Mouse (Mus musculus) erythroblast, adult 5-6 weeks (primary cell): ENCODE data around the gene Fzr1. TPM values are rescaled to one million over a fixed set of nuclear protein-coding genes. Genes with fewer than 3 reads are reported as not detected.
A peak's percentile ranks its signal among the peaks of the same experiment; 100 is the strongest.

ENCODE experiments used
- ATAC-seq: replicated peaks from 2 replicates; pipeline ENCODE4 v1.8.0; 2016; ENCODE audit warnings: moderate number of reproducible peaks, mild to moderate bottlenecking, moderate TSS enrichment, inconsistent platforms; ENCODE audit not compliant: poor library complexity, low FRiP score, severe bottlenecking
- total RNA-seq, 2 experiments: library from RNA; stranded (forward) in 1 of 2; stranded (reverse) in 1 of 2; fragments of 150-400 nt in 1 of 2; fragments of 200-764, 138-1000 nt in 1 of 2; gene quantifications; 2 replicates each; pipeline versions ENCODE4 v1.2.3 to v1.2.4; 2015 to 2017; ENCODE audit warnings: low replicate concordance in 2 of 2

The Fzr1 gene
- total RNA-seq, 2 experiments from 2014 or later, result 286 to 486 TPM

GRCm38 (mm10) chr10:81363436-81364346, 14.6 kb downstream of the Fzr1 start:
- ATAC-seq, result no peak

GRCm38 (mm10) chr10:81362336-81362949, 15.9 kb downstream of the Fzr1 start:
- ATAC-seq, result peak; percentile 60

- ATAC-seq, result no peak
These were observed 17.6 kb downstream of the Fzr1 start for GRCm38 (mm10) chr10:81360721-81361120.

GRCm38 (mm10) chr10:81358841-81359240, 19.5 kb downstream of the Fzr1 start:
- no peak for ATAC-seq

- no peak for ATAC-seq
These were observed 20.1 kb downstream of the Fzr1 start for GRCm38 (mm10) chr10:81358209-81358608.

GRCm38 (mm10) chr10:81356991-81357844, 21.1 kb downstream of the Fzr1 start, which contains the start of gene Mfsd12:
TSS of gene Mfsd12 (plus strand) at chr10:81357491.
- ATAC-seq, result peak; percentile 76

GRCm38 (mm10) chr10:81356352-81356990, 21.8 kb downstream of the Fzr1 start:
- no peak for ATAC-seq

GRCm38 (mm10) chr10:81355533-81355932, 22.8 kb downstream of the Fzr1 start:
- no peak for ATAC-seq

- no peak for ATAC-seq
These were observed 23.4 kb downstream of the Fzr1 start for GRCm38 (mm10) chr10:81354738-81355477.

GRCm38 (mm10) chr10:81351678-81352291, 26.5 kb downstream of the Fzr1 start:
- peak; percentile 48 for ATAC-seq

- peak; percentile 80 for ATAC-seq
These were observed 27.8 kb downstream of the Fzr1 start, which contains the start of gene Hmg20b for GRCm38 (mm10) chr10:81350351-81351063. TSS of gene Hmg20b (minus strand) at chr10:81350480.

- no peak for ATAC-seq
These were observed 28.4 kb downstream of the Fzr1 start for GRCm38 (mm10) chr10:81349961-81350350.

- ATAC-seq, result peak; percentile 60
These were observed 29.2 kb downstream of the Fzr1 start for GRCm38 (mm10) chr10:81349146-81349545.

- ATAC-seq, result peak; percentile 59
These were observed 31.8 kb downstream of the Fzr1 start for GRCm38 (mm10) chr10:81346453-81347067.

GRCm38 (mm10) chr10:81345162-81345534, 33.2 kb downstream of the Fzr1 start:
- ATAC-seq, result no peak

GRCm38 (mm10) chr10:81344421-81345161, 33.7 kb downstream of the Fzr1 start:
- ATAC-seq, result no peak
